Mouse (Mus musculus) forebrain, embryonic 15.5 days (tissue): Measurements from ENCODE around the gene Erbb3. TPM values are rescaled to one million over a fixed set of nuclear protein-coding genes. Genes with fewer than 3 reads are reported as not detected.
"Not testable (repeated sequence)": the region's sequence is repeated elsewhere in the genome, so short reads cannot be mapped to it uniquely, and the experiment has no call there.

Experiments
- ATAC-seq: fragments of 200-750 bp; cut with Nextera tagmentation; replicated peaks from 2 replicates; pipeline ENCODE4 v1.8.0; 2017; ENCODE audit warnings: mild to moderate bottlenecking, moderate TSS enrichment, moderate library complexity
- H3K27ac ChIP-seq: fragments of 300-500 bp; sonication (generic); replicated peaks from 2 replicates; pipeline ENCODE4 v1.5.1; 2015; ENCODE audit warnings: mild to moderate bottlenecking, inconsistent platforms
- H3K27me3 ChIP-seq: fragments of 300-500 bp; sonication (generic); 2 replicates; pipeline ENCODE4 v1.6.1; 2015; ENCODE audit warnings: inconsistent platforms
- H3K36me3 ChIP-seq: fragments of 300-500 bp; sonication (generic); 2 replicates; pipeline ENCODE4 v1.6.1; 2015; ENCODE audit warnings: mild to moderate bottlenecking, inconsistent platforms
- H3K4me1 ChIP-seq: fragments of 300-500 bp; sonication (generic); 2 replicates; pipeline ENCODE4 v1.6.1; 2015; ENCODE audit warnings: inconsistent platforms
- H3K4me2 ChIP-seq: fragments of 300-500 bp; sonication (generic); replicated peaks from 2 replicates; pipeline ENCODE4 v1.6.1; 2015; ENCODE audit warnings: mild to moderate bottlenecking, inconsistent platforms
- H3K4me3 ChIP-seq: fragments of 300-500 bp; sonication (generic); 2 replicates; pipeline ENCODE4 v1.5.1; 2015; ENCODE audit warnings: mild to moderate bottlenecking, inconsistent platforms
- H3K9ac ChIP-seq: fragments of 300-500 bp; sonication (generic); replicated peaks from 2 replicates; pipeline ENCODE4 v1.6.1; 2015; ENCODE audit warnings: mild to moderate bottlenecking, inconsistent platforms
- H3K9me3 ChIP-seq: fragments of 300-500 bp; sonication (generic); 2 replicates; pipeline ENCODE4 v1.6.1; 2016; ENCODE audit warnings: inconsistent platforms
- WGBS: fragments of 180-500 bp; shearing (Covaris S2); methylation state at CpG from one replicate; pipeline ENCODE4 v1.1.7; 2015; ENCODE audit warnings: mixed read lengths; 5-methylcytosine and 5-hydroxymethylcytosine counted together
- polyA plus RNA-seq: library from polyadenylated mRNA; unstranded; fragments of >200 nt; fragmentation: Nextera tagmentation; extraction: Ambion mirVana; gene quantifications from 2 replicates; pipeline ENCODE4 v1.2.1, GENCODE M21; 2015

The Erbb3 gene
- polyA plus RNA-seq, 1 experiment from 2014 or later: 0.42 TPM

DNA sequence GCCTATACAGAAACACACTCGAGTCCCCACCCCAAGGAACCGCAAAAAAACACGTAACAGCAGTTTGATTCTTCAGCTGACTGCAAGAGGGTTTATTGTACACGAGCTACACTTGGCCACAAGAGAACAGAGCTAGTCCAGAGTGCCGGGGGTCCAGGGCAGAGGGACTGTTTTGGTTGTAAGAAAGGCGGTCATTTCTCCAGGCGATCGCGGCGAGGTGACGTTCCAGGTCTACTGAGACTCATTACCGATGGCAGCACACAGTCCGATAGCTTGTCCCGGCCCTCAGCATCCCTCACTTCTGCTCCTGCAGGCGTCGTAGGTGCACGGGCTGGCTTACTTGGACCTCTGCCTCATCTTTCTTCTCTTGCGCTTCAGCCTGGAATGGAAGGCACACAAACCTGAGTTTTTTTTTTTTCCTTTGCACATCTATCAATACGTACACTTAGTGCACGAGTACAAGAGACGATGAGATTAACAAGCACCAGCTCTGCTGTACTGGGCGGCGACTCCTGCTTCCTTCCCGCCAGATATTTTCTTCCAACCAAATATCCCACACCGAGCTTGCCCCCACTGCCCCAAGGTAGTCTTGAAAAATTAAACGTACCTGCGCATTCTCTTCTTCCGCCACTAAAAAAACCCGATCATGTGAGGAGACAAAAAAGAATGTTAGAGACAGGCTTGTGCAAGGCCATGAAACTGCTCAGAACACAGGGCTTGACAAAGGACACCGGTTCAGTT is 41.2 kb downstream of the Erbb3 start:
- Histone ChIP-seq H3K27ac (peak overlapping the region; percentile 97), H3K36me3 (peaks cover 25% of the 10 kb centered on the region), H3K4me2 (peak overlapping the region; percentile 64), H3K9ac (peak overlapping the region; percentile 76), H3K4me3 (peak overlapping the region; percentile 78), H3K4me1 (peaks cover 23% of the 10 kb centered on the region)
- not testable (repeated sequence) for H3K27me3 ChIP-seq, H3K9me3 ChIP-seq
- ATAC-seq: 0 out of 2 replicates have a peak, but pooled peaks have one; percentile 0
- 3% methylated on average over 30 of the region's 30 CpGs for WGBS

GRCm38 (mm10) chr10:128547361-128548032 is 42.0 kb downstream of the Erbb3 start, which contains the start of gene Zc3h10:
TSS of gene Zc3h10 (minus strand) at chr10:128547774.
- H3K4me3 ChIP-seq: peak within 1 kb of the TSS; percentile 78
- peak; percentile 86 for ATAC-seq
- no peaks in the 10 kb centered on the region for H3K27me3 ChIP-seq
- H3K4me2 ChIP-seq: peak within 1 kb of the TSS; percentile 64
- peak within 1 kb of the TSS; percentile 97 for H3K27ac ChIP-seq
- WGBS: under 1% methylated on average over 50 of the region's 50 CpGs
- peaks cover 32% of the 10 kb centered on the region for H3K36me3 ChIP-seq
- H3K4me1 ChIP-seq: peaks cover 25% of the 10 kb centered on the region
- peak within 1 kb of the TSS; percentile 76 for H3K9ac ChIP-seq
- no peaks in the 10 kb centered on the region for H3K9me3 ChIP-seq

GRCm38 (mm10) chr10:128546787-128547186 is 42.7 kb downstream of the Erbb3 start:
- WGBS: 22% methylated on average over 7 of the region's 7 CpGs

GRCm38 (mm10) chr10:128546361-128546760 is 43.1 kb downstream of the Erbb3 start:
- WGBS: 15% methylated on average over 4 of the region's 4 CpGs
- H3K9me3 ChIP-seq: no peaks in the 10 kb centered on the region
- no peak for ATAC-seq
- peak overlapping the region; percentile 64 for H3K4me2 ChIP-seq
- peaks cover 25% of the 10 kb centered on the region for H3K4me1 ChIP-seq
- H3K36me3 ChIP-seq: peaks cover 35% of the 10 kb centered on the region
- peak overlapping the region; percentile 78 for H3K4me3 ChIP-seq
- H3K9ac ChIP-seq: peak overlapping the region; percentile 67
- no peaks in the 10 kb centered on the region for H3K27me3 ChIP-seq
- peak overlapping the region; percentile 97 for H3K27ac ChIP-seq

More at GRCm38 (mm10) chr10:128546787-128547186, 42.7 kb downstream of the Erbb3 start:
- ATAC-seq: no peak
- H3K9ac ChIP-seq: peak overlapping the region; percentile 67
- peaks cover 25% of the 10 kb centered on the region for H3K4me1 ChIP-seq
- no peaks in the 10 kb centered on the region for H3K9me3 ChIP-seq
- peaks cover 35% of the 10 kb centered on the region for H3K36me3 ChIP-seq
- no peaks in the 10 kb centered on the region for H3K27me3 ChIP-seq
- peak overlapping the region; percentile 64 for H3K4me2 ChIP-seq
- H3K4me3 ChIP-seq: peak overlapping the region; percentile 78
- H3K27ac ChIP-seq: peak overlapping the region; percentile 97

DNA sequence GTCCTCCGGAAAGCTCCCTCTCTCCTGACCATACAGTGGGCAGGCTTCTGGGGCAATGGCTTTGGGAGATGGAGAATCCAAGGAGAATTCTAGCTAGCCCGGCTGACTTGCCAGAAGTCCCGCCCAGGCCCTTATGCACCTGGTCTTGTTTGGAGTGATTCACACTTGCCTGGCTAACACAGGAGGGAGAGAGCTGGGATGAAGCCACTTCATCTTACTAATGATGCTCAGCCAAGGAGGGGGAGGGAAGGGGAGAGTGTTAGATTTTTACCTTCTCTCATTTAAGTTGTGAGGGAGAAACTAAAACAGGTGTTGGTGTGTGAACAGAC is 43.9 kb downstream of the Erbb3 start:
- Histone ChIP-seq H3K4me1 (peaks cover 25% of the 10 kb centered on the region), H3K27ac (no peak overlapping the region), H3K4me2 (no peak overlapping the region), H3K36me3 (peaks cover 40% of the 10 kb centered on the region), H3K27me3 (no peaks in the 10 kb centered on the region), H3K9me3 (no peaks in the 10 kb centered on the region), H3K4me3 (no peak overlapping the region), H3K9ac (no peak overlapping the region)
- WGBS: 86% methylated on average over 3 of the region's 3 CpGs
- ATAC-seq: no peak

- Histone ChIP-seq H3K36me3 (peaks cover 40% of the 10 kb centered on the region), H3K4me2 (no peak overlapping the region), H3K27me3 (no peaks in the 10 kb centered on the region), H3K9me3 (no peaks in the 10 kb centered on the region), H3K9ac (no peak overlapping the region), H3K27ac (no peak overlapping the region), H3K4me1 (peaks cover 25% of the 10 kb centered on the region), H3K4me3 (no peak overlapping the region)
- WGBS: 94% methylated on average over 37 of the region's 37 CpGs
- no peak for ATAC-seq
These were observed 44.5 kb downstream of the Erbb3 start for GRCm38 (mm10) chr10:128544674-128545569.

DNA sequence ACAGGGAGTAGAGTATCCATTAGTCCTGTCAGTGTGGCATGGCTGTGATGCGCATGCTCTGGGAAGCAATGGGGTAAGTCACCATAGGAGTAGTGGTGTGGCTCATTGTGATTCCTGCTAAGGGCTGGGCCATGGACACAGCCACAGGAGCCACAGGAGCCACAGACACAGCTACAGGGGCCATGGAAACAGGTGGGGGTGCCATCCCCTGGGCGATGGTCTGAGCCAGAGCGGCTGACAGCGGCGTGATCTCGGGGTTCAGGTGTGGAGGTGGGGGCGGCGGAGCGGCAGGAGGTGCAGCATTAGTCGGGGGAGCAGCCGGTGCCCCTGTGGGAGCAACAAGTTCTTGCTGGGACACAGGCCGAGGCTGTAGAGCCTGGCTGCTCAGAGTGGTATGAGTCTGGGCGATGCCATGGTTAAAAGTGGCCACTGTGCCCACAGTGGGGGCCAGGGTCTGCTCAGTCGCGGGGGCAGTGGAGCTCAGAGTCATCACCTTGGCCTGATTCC is 45.2 kb downstream of the Erbb3 start:
- H3K4me1 ChIP-seq: peaks cover 25% of the 10 kb centered on the region
- WGBS: 98% methylated on average over 15 of the region's 15 CpGs
- H3K36me3 ChIP-seq: peaks cover 40% of the 10 kb centered on the region
- no peak overlapping the region for H3K27ac ChIP-seq
- no peak overlapping the region for H3K9ac ChIP-seq
- H3K4me3 ChIP-seq: no peak overlapping the region
- H3K9me3 ChIP-seq: no peaks in the 10 kb centered on the region
- no peak overlapping the region for H3K4me2 ChIP-seq
- no peaks in the 10 kb centered on the region for H3K27me3 ChIP-seq
- ATAC-seq: no peak

DNA sequence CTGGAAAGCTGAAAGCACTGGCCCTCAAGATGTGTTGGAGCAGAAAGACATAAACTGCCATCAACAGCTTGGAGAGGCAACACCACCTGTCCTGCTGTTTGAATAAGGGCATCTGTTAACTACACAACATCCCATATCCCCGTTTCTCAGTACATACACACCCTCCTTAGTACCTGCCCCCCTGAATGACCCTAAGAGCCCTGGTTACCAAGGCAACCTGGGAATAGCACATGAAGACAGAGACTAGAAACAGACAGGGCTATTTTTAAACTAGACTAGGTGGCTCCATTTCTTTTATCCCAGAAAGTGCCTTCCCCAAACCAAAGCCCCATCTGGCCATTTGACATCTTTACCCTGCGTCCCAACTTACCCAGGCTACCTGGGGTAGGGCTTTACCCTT is 46.4 kb downstream of the Erbb3 start:
- Histone ChIP-seq H3K27ac (no peak overlapping the region), H3K4me2 (no peak overlapping the region), H3K4me3 (no peak overlapping the region), H3K9ac (no peak overlapping the region), H3K9me3 (no peaks in the 10 kb centered on the region), H3K27me3 (no peaks in the 10 kb centered on the region), H3K36me3 (peaks cover 40% of the 10 kb centered on the region), H3K4me1 (peaks cover 25% of the 10 kb centered on the region)
- 67% methylated on average over 2 of the region's 2 CpGs for WGBS
- no peak for ATAC-seq

DNA sequence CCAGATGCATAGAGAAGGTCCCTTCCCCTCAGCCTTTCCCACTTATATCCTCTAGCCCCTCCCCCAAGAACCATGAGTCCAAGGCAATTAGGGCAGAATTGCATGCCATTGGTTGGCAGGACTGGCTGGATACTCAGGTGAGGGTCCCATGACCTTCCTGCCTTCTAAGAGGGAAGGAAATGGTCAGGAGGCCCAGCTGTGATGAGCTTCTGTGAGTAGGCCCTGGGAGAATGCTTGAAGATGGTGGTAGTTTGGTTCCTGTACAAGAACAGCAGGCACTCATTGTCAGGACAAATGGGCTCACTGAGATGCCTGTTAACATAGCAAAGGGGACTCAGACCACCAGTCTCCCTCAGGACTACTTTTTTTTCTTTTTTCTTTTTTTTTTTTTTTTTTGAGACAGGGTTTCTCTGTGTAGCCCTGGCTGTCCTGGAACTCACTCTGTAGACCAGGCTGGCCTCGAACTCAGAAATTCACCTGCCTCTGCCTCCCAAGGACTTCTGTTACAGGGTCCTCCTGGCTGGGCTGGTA is 51.0 kb downstream of the Erbb3 start:
- H3K9me3 ChIP-seq: no peaks in the 10 kb centered on the region
- ATAC-seq: no peak

GRCm38 (mm10) chr10:128536266-128536940 is 53.0 kb downstream of the Erbb3 start:
- Histone ChIP-seq H3K36me3 (peaks cover 5% of the 10 kb centered on the region; the same call in 1 of the 2 replicates), H3K9me3 (no peaks in the 10 kb centered on the region), H3K4me2 (peak overlapping the region; percentile 30), H3K4me3 (peak overlapping the region; percentile 22; the same call in 1 of the 2 replicates), H3K9ac (peak overlapping the region; percentile 20; the same call in 1 of the 2 replicates), H3K27me3 (no peaks in the 10 kb centered on the region), H3K27ac (peak overlapping the region; percentile 14; the same call in 1 of the 2 replicates), H3K4me1 (0 out of 2 replicates have a peak, but pooled peaks cover 7% of the 10 kb centered on the region)
- ATAC-seq: peak; percentile 91
- WGBS: 16% methylated on average over 18 of the region's 18 CpGs

More for the DNA sequence above, 51.0 kb downstream of the Erbb3 start:
- 90% methylated on average over 1 of the region's 1 CpGs for WGBS
- H3K4me2 ChIP-seq: no peak overlapping the region
- H3K4me1 ChIP-seq: 0 out of 2 replicates have a peak, but pooled peaks cover 10% of the 10 kb centered on the region
- H3K4me3 ChIP-seq: no peak overlapping the region
- H3K9ac ChIP-seq: no peak overlapping the region
- peaks cover 17% of the 10 kb centered on the region for H3K36me3 ChIP-seq
- H3K27ac ChIP-seq: no peak overlapping the region
- no peaks in the 10 kb centered on the region for H3K27me3 ChIP-seq
